In genomic region chr11:87736647-87737134, GRCm38 (mm10) we compare ENCODE assay signal across 8 mouse cellular contexts. TPM values are rescaled to one million over a fixed set of nuclear protein-coding genes. Genes with fewer than 3 reads are reported as not detected.
DNase-seq lines count a peak whose midpoint lies in the region; ATAC-seq and TF ChIP-seq lines count a peak whose summit lies in the region.

No protein-coding gene starts in this region.

- peak; percentile 72 for DNase-seq in CD4-positive helper T cell, adult 2 months (ENCODE audit: low read depth, low spot score)
- DNase-seq in adrenal gland, postnatal 25 days: peak; percentile 56
- peak; percentile 80 for DNase-seq in liver, postnatal 0 days
- peak; percentile 73 for DNase-seq in neural tube, embryonic 11.5 days (ENCODE audit: low spot score)
- peak; percentile 78 for DNase-seq in stomach, postnatal 0 days (ENCODE audit: low spot score)

- peaks cover 77% of the 10 kb centered on the region for H3K36me3 ChIP-seq in erythroblast, embryonic 14.5 days (ENCODE audit: control insufficient read depth)
- peaks cover 29% of the 10 kb centered on the region for H3K36me3 ChIP-seq in heart, embryonic 13.5 days
- H3K36me3 ChIP-seq in kidney, embryonic 16.5 days (ENCODE audit: insufficient read depth, low read length): peaks cover 18% of the 10 kb centered on the region
- H3K36me3 ChIP-seq in liver, postnatal 0 days (replicated peaks; ENCODE audit: insufficient read depth, low read length): peaks cover 35% of the 10 kb centered on the region
- no peaks in the 10 kb centered on the region; the same call in 1 of the 2 replicates for H3K36me3 ChIP-seq in neural tube, embryonic 11.5 days (ENCODE audit: control insufficient read depth, insufficient read depth, low read length)
- H3K36me3 ChIP-seq in stomach, postnatal 0 days (ENCODE audit: control insufficient read depth, insufficient read depth, low read length): 0 out of 2 replicates have a peak, but pooled peaks cover 2% of the 10 kb centered on the region

- H3K4me1 ChIP-seq in erythroblast, embryonic 14.5 days (ENCODE audit: control insufficient read depth): peaks cover 74% of the 10 kb centered on the region
- peaks cover 34% of the 10 kb centered on the region for H3K4me1 ChIP-seq in heart, embryonic 13.5 days
- peaks cover 12% of the 10 kb centered on the region; the same call in 1 of the 2 replicates for H3K4me1 ChIP-seq in kidney, embryonic 16.5 days (ENCODE audit: insufficient read depth, low read length)
- H3K4me1 ChIP-seq in liver, postnatal 0 days (ENCODE audit: insufficient read depth): peaks cover 33% of the 10 kb centered on the region
- H3K4me1 ChIP-seq in neural tube, embryonic 11.5 days (ENCODE audit: control insufficient read depth, insufficient read depth, low read length): peaks cover 6% of the 10 kb centered on the region; the same call in 1 of the 2 replicates
- H3K4me1 ChIP-seq in stomach, postnatal 0 days (replicated peaks; ENCODE audit: control insufficient read depth, insufficient read depth): no peaks in the 10 kb centered on the region; the same call in 1 of the 2 replicates

- WGBS in heart, embryonic 13.5 days: 2% methylated on average over 31 of the region's 31 CpGs
- under 1% methylated on average over 31 of the region's 31 CpGs for WGBS in kidney, embryonic 16.5 days
- 2% methylated on average over 31 of the region's 31 CpGs for WGBS in liver, postnatal 0 days (ENCODE audit: insufficient replicate concordance)
- WGBS in neural tube, embryonic 11.5 days: 2% methylated on average over 31 of the region's 31 CpGs
- under 1% methylated on average over 31 of the region's 31 CpGs for WGBS in stomach, postnatal 0 days

- H3K9me3 ChIP-seq in erythroblast, embryonic 14.5 days (ENCODE audit: control insufficient read depth, low read length): no peaks in the 10 kb centered on the region
- no peaks in the 10 kb centered on the region for H3K9me3 ChIP-seq in heart, embryonic 13.5 days
- H3K9me3 ChIP-seq in kidney, embryonic 16.5 days (ENCODE audit: low read length): no peaks in the 10 kb centered on the region
- H3K9me3 ChIP-seq in liver, postnatal 0 days (ENCODE audit: low read length): no peaks in the 10 kb centered on the region
- H3K9me3 ChIP-seq in neural tube, embryonic 11.5 days (ENCODE audit: control insufficient read depth, low read length): no peaks in the 10 kb centered on the region
- no peaks in the 10 kb centered on the region for H3K9me3 ChIP-seq in stomach, postnatal 0 days (ENCODE audit: control insufficient read depth, low read length)

- H3K4me2 ChIP-seq in heart, embryonic 13.5 days: peak overlapping the region; percentile 98
- H3K4me2 ChIP-seq in kidney, embryonic 16.5 days (replicated peaks; ENCODE audit: low read depth, low read length): peak overlapping the region; percentile 74
- H3K4me2 ChIP-seq in liver, postnatal 0 days (ENCODE audit: low read depth, low read length): peak overlapping the region; percentile 80
- H3K4me2 ChIP-seq in neural tube, embryonic 11.5 days (ENCODE audit: low read depth): peak overlapping the region; percentile 59
- peak overlapping the region; percentile 88 for H3K4me2 ChIP-seq in stomach, postnatal 0 days (replicated peaks; ENCODE audit: low read depth)

- ATAC-seq in heart, embryonic 13.5 days (ENCODE audit: extremely low read depth, insufficient number of reproducible peaks, low FRiP score, low TSS enrichment): peak; percentile 41; the same call in 1 of the 2 replicates
- peak; percentile 62 for ATAC-seq in kidney, embryonic 16.5 days (ENCODE audit: low FRiP score, low TSS enrichment)
- peak; percentile 69 for ATAC-seq in liver, postnatal 0 days
- ATAC-seq in neural tube, embryonic 11.5 days (ENCODE audit: insufficient read depth, low FRiP score, low TSS enrichment): peak; percentile 52; the same call in 1 of the 2 replicates
- peak; percentile 75 for ATAC-seq in stomach, postnatal 0 days (ENCODE audit: low FRiP score, low TSS enrichment)

- no peak for TF ChIP-seq CTCF in liver, postnatal 0 days (IDR thresholded peaks at IDR 0.05; ENCODE audit: low read depth)
- no peak for TF ChIP-seq CTCF in stomach, postnatal 0 days (IDR thresholded peaks at IDR 0.05; ENCODE audit: low read depth)

- peak overlapping the region; percentile 70 for H3K4me3 ChIP-seq in erythroblast, embryonic 14.5 days (replicated peaks)
- H3K4me3 ChIP-seq in heart, embryonic 13.5 days: peak overlapping the region; percentile 97
- peak overlapping the region; percentile 68 for H3K4me3 ChIP-seq in kidney, embryonic 16.5 days (ENCODE audit: low read length)
- H3K4me3 ChIP-seq in liver, postnatal 0 days (ENCODE audit: low read depth, low read length): peak overlapping the region; percentile 93
- peak overlapping the region; percentile 89 for H3K4me3 ChIP-seq in neural tube, embryonic 11.5 days (ENCODE audit: low read depth, low read length)
- peak overlapping the region; percentile 78 for H3K4me3 ChIP-seq in stomach, postnatal 0 days (ENCODE audit: low read depth, low read length)

- peak overlapping the region; percentile 94 for H3K9ac ChIP-seq in heart, embryonic 13.5 days
- peak overlapping the region; percentile 86 for H3K9ac ChIP-seq in kidney, embryonic 16.5 days (replicated peaks; ENCODE audit: low read length)
- H3K9ac ChIP-seq in liver, postnatal 0 days (replicated peaks): peak overlapping the region; percentile 60
- peak overlapping the region; percentile 47 for H3K9ac ChIP-seq in neural tube, embryonic 11.5 days (ENCODE audit: low read length)
- H3K9ac ChIP-seq in stomach, postnatal 0 days (ENCODE audit: low read length): peak overlapping the region; percentile 69

- H3K27ac ChIP-seq in heart, embryonic 13.5 days (replicated peaks): peak overlapping the region; percentile 90
- H3K27ac ChIP-seq in kidney, embryonic 16.5 days (ENCODE audit: low read length): peak overlapping the region; percentile 80
- peak overlapping the region; percentile 82 for H3K27ac ChIP-seq in liver, postnatal 0 days (ENCODE audit: low read depth)
- no peak overlapping the region; the same call in 1 of the 2 replicates for H3K27ac ChIP-seq in neural tube, embryonic 11.5 days (ENCODE audit: low read depth, low read length)
- H3K27ac ChIP-seq in stomach, postnatal 0 days (replicated peaks): peak overlapping the region; percentile 91

- H3K27me3 ChIP-seq in erythroblast, embryonic 14.5 days (ENCODE audit: control insufficient read depth): no peaks in the 10 kb centered on the region
- no peaks in the 10 kb centered on the region; the same call in 1 of the 2 replicates for H3K27me3 ChIP-seq in heart, embryonic 13.5 days (replicated peaks)
- H3K27me3 ChIP-seq in kidney, embryonic 16.5 days (ENCODE audit: insufficient read depth, low read length): no peaks in the 10 kb centered on the region
- no peaks in the 10 kb centered on the region for H3K27me3 ChIP-seq in liver, postnatal 0 days (ENCODE audit: insufficient read depth, low read length)
- no peaks in the 10 kb centered on the region for H3K27me3 ChIP-seq in neural tube, embryonic 11.5 days (ENCODE audit: control insufficient read depth, insufficient read depth, low read length)
- no peaks in the 10 kb centered on the region for H3K27me3 ChIP-seq in stomach, postnatal 0 days (ENCODE audit: control insufficient read depth, insufficient read depth, low read length)

- TF ChIP-seq EP300 in liver, postnatal 0 days (IDR thresholded peaks at IDR 0.05; ENCODE audit: low read depth): peak; percentile 60
- no peak for TF ChIP-seq EP300 in stomach, postnatal 0 days (optimal IDR thresholded peaks at IDR 0.05)

RNA-seq across cellular contexts. Expression of gene Supt4a, which starts 0.7 kb away (rescaled TPM):
- 59.0 and 84.6 TPM in 2 replicates for total RNA-seq in adrenal gland, postnatal 25 days (2021)
- polyA plus RNA-seq in erythroblast, embryonic 14.5 days (2012): 4.3 and 5.5 TPM in 2 replicates
- polyA plus RNA-seq in heart, embryonic 13.5 days (2015; fragmentation: Nextera tagmentation; extraction: Ambion mirVana): 104 and 115 TPM in 2 replicates
- polyA plus RNA-seq in kidney, embryonic 16.5 days (2015; fragmentation: Nextera tagmentation; extraction: Ambion mirVana): 156 and 161 TPM in 2 replicates
- 114 and 120 TPM in 2 replicates for polyA plus RNA-seq in liver, postnatal 0 days (2015; fragmentation: Nextera tagmentation; extraction: Ambion mirVana)
- 155 and 162 TPM in 2 replicates for polyA plus RNA-seq in neural tube, embryonic 11.5 days (2014; fragmentation: Nextera tagmentation; extraction: Ambion mirVana)
- 119 and 121 TPM in 2 replicates for polyA plus RNA-seq in stomach, postnatal 0 days (2015; fragmentation: Nextera tagmentation; extraction: Ambion mirVana)

RNA-seq across cellular contexts. Expression of gene Tspoap1, which starts 23.6 kb away (rescaled TPM):
- total RNA-seq in adrenal gland, postnatal 25 days (2021): 7.4 and 9.4 TPM in 2 replicates
- polyA plus RNA-seq in erythroblast, embryonic 14.5 days (2012): 0.47 and 0.71 TPM in 2 replicates
- polyA plus RNA-seq in heart, embryonic 13.5 days (2015; fragmentation: Nextera tagmentation; extraction: Ambion mirVana): 0.47 and 0.51 TPM in 2 replicates
- 4.7 and 5.6 TPM in 2 replicates for polyA plus RNA-seq in kidney, embryonic 16.5 days (2015; fragmentation: Nextera tagmentation; extraction: Ambion mirVana)
- 0.59 and 1.2 TPM in 2 replicates for polyA plus RNA-seq in liver, postnatal 0 days (2015; fragmentation: Nextera tagmentation; extraction: Ambion mirVana)
- 5.4 and 6.0 TPM in 2 replicates for polyA plus RNA-seq in neural tube, embryonic 11.5 days (2014; fragmentation: Nextera tagmentation; extraction: Ambion mirVana)
- 0.56 and 0.70 TPM in 2 replicates for polyA plus RNA-seq in stomach, postnatal 0 days (2015; fragmentation: Nextera tagmentation; extraction: Ambion mirVana)

RNA-seq across cellular contexts. Expression of gene Mpo, which starts 56.7 kb away (rescaled TPM):
- not detected in 2 replicates for total RNA-seq in adrenal gland, postnatal 25 days (2021)
- polyA plus RNA-seq in erythroblast, embryonic 14.5 days (2012): 3.6 and 4.5 TPM in 2 replicates
- 2.1 and 8.2 TPM in 2 replicates for polyA plus RNA-seq in heart, embryonic 13.5 days (2015; fragmentation: Nextera tagmentation; extraction: Ambion mirVana)
- 1.1 and 1.3 TPM in 2 replicates for polyA plus RNA-seq in kidney, embryonic 16.5 days (2015; fragmentation: Nextera tagmentation; extraction: Ambion mirVana)
- polyA plus RNA-seq in liver, postnatal 0 days (2015; fragmentation: Nextera tagmentation; extraction: Ambion mirVana): 250 and 274 TPM in 2 replicates
- 6.0 and 7.7 TPM in 2 replicates for polyA plus RNA-seq in neural tube, embryonic 11.5 days (2014; fragmentation: Nextera tagmentation; extraction: Ambion mirVana)
- 0.52 and 0.74 TPM in 2 replicates for polyA plus RNA-seq in stomach, postnatal 0 days (2015; fragmentation: Nextera tagmentation; extraction: Ambion mirVana)

Comparison
In these comparisons a context has a peak if more than half of its experiments do, and no peak if none do; other contexts are left out.
1. RNA of gene Supt4a, which starts 0.7 kb away (polyA plus RNA-seq): 155 to 162 TPM in neural tube, embryonic 11.5 days, 156 to 161 TPM in kidney, embryonic 16.5 days, 114 to 120 TPM in liver, postnatal 0 days, 119 to 121 TPM in stomach, postnatal 0 days and 104 to 115 TPM in heart, embryonic 13.5 days; 4.3 to 5.5 TPM in erythroblast, embryonic 14.5 days; every median in the first group is over 10 times any median in the second.
2. RNA of gene Mpo, which starts 56.7 kb away (polyA plus RNA-seq): 250 to 274 TPM in liver, postnatal 0 days; 6.0 to 7.7 TPM in neural tube, embryonic 11.5 days, 3.6 to 4.5 TPM in erythroblast, embryonic 14.5 days, 2.1 to 8.2 TPM in heart, embryonic 13.5 days, 1.1 to 1.3 TPM in kidney, embryonic 16.5 days and 0.52 to 0.74 TPM in stomach, postnatal 0 days; every median in the first group is over 10 times any median in the second.
3. Peak in every context shown above with its lines, with median percentiles within 50 percentile points of each other: DNase-seq, H3K4me3 ChIP-seq, ATAC-seq, H3K4me2 ChIP-seq and H3K9ac ChIP-seq.